Mouse (Mus musculus) heart, embryonic 14.5 days (tissue): ENCODE measurements around the gene Mfsd4b5. TPM values are rescaled to one million over a fixed set of nuclear protein-coding genes. Genes with fewer than 3 reads are reported as not detected.

ENCODE experiments used
- ATAC-seq: fragments of 200-750 bp; cut with Nextera tagmentation; 2 replicates; pipeline ENCODE4 v1.8.0; 2017; ENCODE audit warnings: low read depth, moderate TSS enrichment; ENCODE audit not compliant: insufficient number of reproducible peaks, insufficient read depth, low FRiP score
- H3K27ac ChIP-seq, 2 experiments: fragments of 200-500 bp in 1 of 2; fragments of 300-500 bp in 1 of 2; sonication (generic) in 1 of 2; replicated peaks in 1 of 2; 2 replicates each; pipeline ENCODE4 v1.5.1; 2012 to 2014; ENCODE audit warnings: low read depth in 2 of 2, low read length in 2 of 2, control low read depth in 1 of 2, mild to moderate bottlenecking in 1 of 2, mixed read lengths in 1 of 2; ENCODE audit not compliant: control insufficient read depth in 1 of 2, insufficient read depth in 1 of 2
- H3K27me3 ChIP-seq: fragments of 300-500 bp; sonication (generic); 2 replicates; pipeline ENCODE4 v1.6.1; 2014; ENCODE audit warnings: mild to moderate bottlenecking, low read length, control low read depth; ENCODE audit not compliant: control insufficient read depth, insufficient read depth
- H3K36me3 ChIP-seq: fragments of 300-500 bp; sonication (generic); 2 replicates; pipeline ENCODE4 v1.6.1; 2014; ENCODE audit warnings: mild to moderate bottlenecking, control low read depth, low read length, mixed read lengths; ENCODE audit not compliant: control insufficient read depth, insufficient read depth
- H3K4me1 ChIP-seq, 2 experiments: fragments of 200-500 bp in 1 of 2; fragments of 300-500 bp in 1 of 2; sonication (generic) in 1 of 2; 2 replicates each; pipeline ENCODE4 v1.6.1; 2012 to 2014; ENCODE audit warnings: low read length in 2 of 2, control low read depth in 1 of 2, mixed read lengths in 1 of 2; ENCODE audit not compliant: control insufficient read depth in 2 of 2, insufficient read depth in 2 of 2
- H3K4me2 ChIP-seq: fragments of 300-500 bp; sonication (generic); 2 replicates; pipeline ENCODE4 v1.6.1; 2014; ENCODE audit warnings: mild to moderate bottlenecking, low read length
- H3K4me3 ChIP-seq, 2 experiments: fragments of 200-500 bp in 1 of 2; fragments of 300-500 bp in 1 of 2; sonication (generic) in 1 of 2; 2 replicates each; pipeline ENCODE4 v1.5.1; 2012 to 2014; ENCODE audit warnings: low read length in 2 of 2, mild to moderate bottlenecking in 2 of 2, control low read depth in 1 of 2, low read depth in 1 of 2, moderate library complexity in 1 of 2; ENCODE audit not compliant: control insufficient read depth in 1 of 2, insufficient read depth in 1 of 2
- H3K9ac ChIP-seq: fragments of 300-500 bp; sonication (generic); 2 replicates; pipeline ENCODE4 v1.6.1; 2014; ENCODE audit warnings: mild to moderate bottlenecking, low read length
- H3K9me3 ChIP-seq: fragments of 300-500 bp; sonication (generic); 2 replicates; pipeline ENCODE4 v1.6.1; 2016; ENCODE audit warnings: low read length, control low read depth; ENCODE audit not compliant: control insufficient read depth
- WGBS: fragments of 180-500 bp; shearing (Covaris S2); extraction: QIAGEN DNeasy Blood & Tissue Kit; methylation state at CpG from one replicate; pipeline ENCODE4 v1.1.7; 2014; 5-methylcytosine and 5-hydroxymethylcytosine counted together
- polyA plus RNA-seq: library from polyadenylated mRNA; unstranded; fragments of >200 nt; fragmentation: Nextera tagmentation; extraction: Ambion mirVana; gene quantifications from 2 replicates; pipeline ENCODE4 v1.2.1, GENCODE M21; 2014

The Mfsd4b5 gene
- polyA plus RNA-seq: 0.13 TPM in 1 of 2 replicates, not detected in the other

- no peak within 1 kb of the TSS for H3K9ac ChIP-seq
- no peaks in the 10 kb centered on the region for H3K27me3 ChIP-seq
- H3K4me1 ChIP-seq: 0 out of 4 replicates have a peak, but pooled peaks cover 0 to 2% of the 10 kb centered on the region in 2 experiments
- no peak within 1 kb of the TSS for H3K4me3 ChIP-seq
- no peaks in the 10 kb centered on the region for H3K36me3 ChIP-seq
- ATAC-seq: no peak
- no peak within 1 kb of the TSS for H3K27ac ChIP-seq
- 82% methylated on average over 12 of the region's 12 CpGs for WGBS
- no peak within 1 kb of the TSS for H3K4me2 ChIP-seq
- no peaks in the 10 kb centered on the region for H3K9me3 ChIP-seq
Observed at GRCm38 (mm10) chr10:39986466-39986865, at the start of gene Mfsd4b5. Gene Mfsd4b5 (minus strand): TSS chr10:39986646.

- H3K27ac ChIP-seq: no peak overlapping the region
- no peaks in the 10 kb centered on the region for H3K9me3 ChIP-seq
- no peak overlapping the region for H3K4me2 ChIP-seq
- H3K9ac ChIP-seq: no peak overlapping the region
- no peaks in the 10 kb centered on the region for H3K4me1 ChIP-seq
- WGBS: 96% methylated on average over 6 of the region's 6 CpGs
- no peak for ATAC-seq
- H3K4me3 ChIP-seq: no peak overlapping the region
- peaks cover 9% of the 10 kb centered on the region for H3K36me3 ChIP-seq
- H3K27me3 ChIP-seq: no peaks in the 10 kb centered on the region
Observed at GRCm38 (mm10) chr10:40034956-40035355, 48.5 kb upstream of the Mfsd4b5 start.

GRCm38 (mm10) chr10:40032897-40033296, 46.5 kb upstream of the Mfsd4b5 start:
- no peak for ATAC-seq
- Histone ChIP-seq H3K36me3 (peaks cover 9% of the 10 kb centered on the region), H3K27ac (no peak overlapping the region), H3K27me3 (no peaks in the 10 kb centered on the region), H3K9ac (no peak overlapping the region), H3K4me1 (no peaks in the 10 kb centered on the region), H3K9me3 (no peaks in the 10 kb centered on the region), H3K4me3 (no peak overlapping the region), H3K4me2 (no peak overlapping the region)
- 86% methylated on average over 2 of the region's 2 CpGs for WGBS

- Histone ChIP-seq H3K27ac (no peak overlapping the region), H3K4me2 (no peak overlapping the region), H3K36me3 (no peaks in the 10 kb centered on the region; the same call in 1 of the 2 replicates), H3K4me3 (no peak overlapping the region), H3K9me3 (no peaks in the 10 kb centered on the region), H3K27me3 (no peaks in the 10 kb centered on the region), H3K4me1 (no peaks in the 10 kb centered on the region), H3K9ac (no peak overlapping the region)
- WGBS: 90% methylated on average over 6 of the region's 6 CpGs
- no peak for ATAC-seq
Observed at GRCm38 (mm10) chr10:40030716-40031115, 44.3 kb upstream of the Mfsd4b5 start.

- 75% methylated on average over 2 of the region's 2 CpGs for WGBS
- Histone ChIP-seq H3K9me3 (no peaks in the 10 kb centered on the region), H3K27ac (no peak overlapping the region), H3K4me1 (peaks cover 3 to 4% of the 10 kb centered on the region in 2 experiments; a peak in 3 of 4 replicates), H3K4me2 (no peak overlapping the region), H3K4me3 (no peak overlapping the region), H3K36me3 (no peaks in the 10 kb centered on the region), H3K27me3 (no peaks in the 10 kb centered on the region), H3K9ac (no peak overlapping the region)
- ATAC-seq: no peak
Observed at GRCm38 (mm10) chr10:40029610-40030009, 43.2 kb upstream of the Mfsd4b5 start.

- Histone ChIP-seq H3K27me3 (0 out of 2 replicates have a peak, but pooled peaks cover 1% of the 10 kb centered on the region), H3K9ac (no peak overlapping the region), H3K36me3 (no peaks in the 10 kb centered on the region), H3K4me2 (no peak overlapping the region), H3K4me3 (no peak overlapping the region), H3K9me3 (no peaks in the 10 kb centered on the region), H3K4me1 (peaks cover 3 to 11% of the 10 kb centered on the region in 2 experiments; a peak in 3 of 4 replicates), H3K27ac (no peak overlapping the region)
- no peak for ATAC-seq
- WGBS: 70% methylated on average over 8 of the region's 8 CpGs
Observed at GRCm38 (mm10) chr10:40028091-40028490, 41.6 kb upstream of the Mfsd4b5 start.

GRCm38 (mm10) chr10:40026546-40026945, 40.1 kb upstream of the Mfsd4b5 start:
- no peaks in the 10 kb centered on the region for H3K9me3 ChIP-seq
- no peak for ATAC-seq
- WGBS: 93% methylated on average over 5 of the region's 5 CpGs
- H3K4me3 ChIP-seq: no peak overlapping the region
- H3K27me3 ChIP-seq: 0 out of 2 replicates have a peak, but pooled peaks cover 4% of the 10 kb centered on the region
- H3K4me2 ChIP-seq: no peak overlapping the region
- no peak overlapping the region for H3K27ac ChIP-seq
- no peak overlapping the region for H3K9ac ChIP-seq
- H3K4me1 ChIP-seq: peaks cover 3 to 11% of the 10 kb centered on the region in 2 experiments; a peak in 3 of 4 replicates
- H3K36me3 ChIP-seq: no peaks in the 10 kb centered on the region

GRCm38 (mm10) chr10:40025560-40025959, 39.1 kb upstream of the Mfsd4b5 start:
- H3K4me2 ChIP-seq: peak overlapping the region; percentile 89
- peaks cover 3 to 11% of the 10 kb centered on the region in 2 experiments; a peak in 3 of 4 replicates for H3K4me1 ChIP-seq
- peak overlapping the region; percentile 68 to 69 for H3K4me3 ChIP-seq
- no peak for ATAC-seq
- peak overlapping the region; percentile 79; the same call in 1 of the 2 replicates for H3K9ac ChIP-seq
- H3K9me3 ChIP-seq: no peaks in the 10 kb centered on the region
- H3K27ac ChIP-seq: peak overlapping the region in 1 of 2 experiments; percentile 79; a peak in 1 of 4 replicates
- H3K36me3 ChIP-seq: no peaks in the 10 kb centered on the region
- 0 out of 2 replicates have a peak, but pooled peaks cover 4% of the 10 kb centered on the region for H3K27me3 ChIP-seq
- WGBS: 66% methylated on average over 8 of the region's 8 CpGs
